Mouse (Mus musculus) neutrophil, adult 83 days (primary cell): Measurements from ENCODE around the gene Fbxo24. TPM values are rescaled to one million over a fixed set of nuclear protein-coding genes. Genes with fewer than 3 reads are reported as not detected.

Source experiments
- total RNA-seq, 2 experiments: library from RNA; stranded (reverse); gene quantifications; one replicate each; pipeline ENCODE4 v1.2.4; 2023

The Fbxo24 gene
- total RNA-seq: under 1 TPM in 1 of 2 experiments, not detected in 1; 0.26 TPM

DNA sequence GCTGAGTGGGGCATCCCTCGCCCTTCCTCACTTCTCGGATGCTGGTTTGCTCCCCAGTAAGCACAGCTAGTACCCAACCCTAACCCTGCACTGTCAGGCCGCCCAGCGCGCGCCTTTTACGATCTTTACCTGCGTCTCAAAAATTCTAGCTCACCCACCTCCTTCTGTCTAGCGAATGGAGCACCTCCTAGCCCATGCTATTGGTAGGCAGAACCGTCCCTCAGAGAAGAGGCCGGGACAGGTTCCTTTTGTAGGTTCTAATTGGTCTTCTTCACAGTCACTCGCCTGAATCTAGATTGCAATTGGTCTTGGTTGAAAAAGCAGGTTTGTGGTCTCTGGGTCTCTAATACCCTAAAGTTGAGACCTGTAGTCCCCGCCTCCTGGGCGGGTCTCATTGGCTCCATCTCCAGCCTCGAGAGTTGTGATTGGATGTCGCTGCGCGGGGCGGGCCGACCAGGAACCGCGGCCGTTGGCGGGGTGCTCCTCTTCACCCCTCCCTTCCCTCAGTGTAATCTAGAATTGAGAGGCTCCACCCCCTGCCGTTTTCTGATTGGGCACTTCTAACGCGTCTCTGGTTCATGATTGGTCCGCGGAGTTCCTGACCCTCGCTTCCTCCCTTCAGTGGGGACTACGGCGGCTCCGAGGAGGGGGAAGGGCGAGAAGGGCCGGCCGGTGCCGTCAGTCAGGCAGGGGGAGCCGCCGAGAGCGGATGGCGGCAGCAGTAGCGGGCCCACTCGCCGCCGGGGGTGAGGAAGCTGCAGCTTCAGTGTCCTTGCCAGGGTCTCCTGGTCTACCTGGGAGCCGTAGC lies at the start of gene Fbxo24, which contains the start of the genes Lrch4 and Gm20605:
Gene Fbxo24 (minus strand): TSS at position 505 of the 808 bp plus-strand sequence.
Gene Lrch4 (plus strand): TSS at position 624 of the 808 bp plus-strand sequence.
Gene Gm20605 (plus strand): TSS at position 678 of the 808 bp plus-strand sequence.

DNA sequence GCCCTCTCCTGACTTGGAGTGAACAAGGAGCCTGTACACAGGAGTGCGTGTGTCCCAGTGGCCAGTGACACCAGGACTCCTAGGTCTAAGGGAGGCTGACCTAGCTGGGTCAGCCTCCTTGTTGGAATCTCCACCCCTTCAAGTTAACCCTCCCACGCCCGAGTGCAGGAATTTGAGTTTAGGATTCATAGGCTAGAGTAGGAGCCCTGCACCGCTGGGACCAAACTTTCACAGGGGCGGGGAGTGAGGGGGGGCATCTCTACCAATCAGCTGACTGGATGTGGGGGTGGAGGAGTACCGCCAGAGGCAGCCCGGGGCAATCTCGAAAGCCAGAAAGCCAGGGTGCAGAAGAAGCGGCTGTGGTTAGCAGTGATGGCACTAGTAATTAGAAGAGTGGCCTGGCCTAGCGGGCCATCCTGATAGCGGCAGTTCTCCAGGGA lies 16.9 kb upstream of the Fbxo24 start, which contains the start of gene Irs3:
Gene Irs3 (minus strand): TSS at position 63 of the 440 bp plus-strand sequence.

DNA sequence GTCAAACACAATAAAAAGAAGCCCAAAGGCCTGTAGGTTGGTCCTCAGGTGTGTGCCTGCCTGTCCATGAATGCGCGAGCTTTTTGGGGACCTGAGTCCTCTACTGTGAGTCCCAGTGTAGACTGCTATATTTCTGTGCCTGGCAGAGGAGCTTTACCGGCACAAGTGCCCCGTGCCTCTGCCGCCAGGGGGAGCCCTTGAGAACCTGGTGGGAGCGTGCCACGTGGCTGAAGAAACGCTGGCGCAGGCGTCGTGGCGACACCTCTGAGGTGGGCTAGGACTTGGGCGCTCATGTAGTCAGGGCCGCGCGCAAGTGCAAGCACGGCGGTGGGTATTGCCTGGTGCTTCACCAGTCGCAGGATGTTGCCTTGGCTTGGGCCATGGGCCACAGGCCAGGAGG lies 12.3 kb upstream of the Fbxo24 start, which contains the start of gene Sap25:
Gene Sap25 (plus strand): TSS at position 281 of the 400 bp plus-strand sequence.

DNA sequence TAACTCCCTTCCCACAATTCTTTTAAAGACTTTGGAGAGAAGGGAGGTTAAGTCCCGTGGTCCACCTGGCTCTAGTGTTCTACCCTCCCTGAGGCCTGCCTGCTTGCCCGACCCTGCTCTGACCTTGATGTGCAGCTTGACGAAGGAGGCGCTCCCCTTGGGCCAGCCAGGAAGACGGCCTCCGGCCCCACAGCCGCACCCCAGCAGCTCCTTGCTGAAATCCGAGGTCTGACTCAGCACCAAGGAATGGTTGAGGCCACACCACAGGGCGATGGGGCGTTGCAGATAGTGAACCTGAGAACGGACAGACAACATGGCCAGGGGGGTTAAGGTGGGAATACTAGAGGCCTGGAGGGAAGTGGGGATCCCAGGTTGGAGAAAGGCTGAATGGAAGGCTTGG lies 15.3 kb downstream of the Fbxo24 start, which contains the start of gene Pcolce:
Gene Pcolce (minus strand): TSS at position 235 of the 400 bp plus-strand sequence.

DNA sequence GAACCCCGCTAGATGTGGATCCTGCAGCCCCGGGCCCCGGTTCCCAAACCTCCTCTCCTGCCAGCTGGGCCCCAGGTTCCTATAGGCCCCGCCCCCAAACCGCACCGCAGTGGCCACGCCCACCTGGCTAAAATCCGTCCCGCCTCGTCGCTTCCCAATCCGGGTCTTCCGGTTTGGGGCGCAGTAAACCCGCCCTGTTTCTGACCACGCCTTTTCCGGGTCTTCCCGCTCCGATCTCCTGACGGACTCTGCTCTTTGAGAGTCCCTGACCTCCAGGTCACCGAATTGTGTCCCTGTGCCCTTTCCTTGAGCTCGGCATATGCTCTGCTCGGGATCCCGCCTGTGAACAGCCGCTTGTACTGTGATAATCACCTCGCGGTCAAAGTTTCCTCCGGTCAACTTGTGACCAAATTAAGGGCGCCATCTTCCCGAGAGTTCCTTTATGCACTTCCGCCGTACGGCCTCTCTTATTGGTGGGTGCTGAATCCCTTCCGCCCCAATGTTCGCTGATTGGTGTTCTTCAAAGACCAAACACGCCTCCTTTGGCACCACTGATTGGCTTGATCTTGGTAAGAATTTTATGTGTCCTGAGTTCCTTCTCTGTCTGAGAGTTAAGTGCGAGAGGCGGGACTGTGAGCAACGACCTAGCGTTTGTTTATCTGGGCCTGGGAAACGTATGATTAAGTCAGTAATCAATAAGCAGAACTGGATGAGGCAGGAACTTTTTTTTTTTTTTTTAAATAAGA lies 28.0 kb downstream of the Fbxo24 start, which contains the start of gene Mospd3:
Gene Mospd3 (minus strand): TSS at position 440 of the 746 bp plus-strand sequence.

DNA sequence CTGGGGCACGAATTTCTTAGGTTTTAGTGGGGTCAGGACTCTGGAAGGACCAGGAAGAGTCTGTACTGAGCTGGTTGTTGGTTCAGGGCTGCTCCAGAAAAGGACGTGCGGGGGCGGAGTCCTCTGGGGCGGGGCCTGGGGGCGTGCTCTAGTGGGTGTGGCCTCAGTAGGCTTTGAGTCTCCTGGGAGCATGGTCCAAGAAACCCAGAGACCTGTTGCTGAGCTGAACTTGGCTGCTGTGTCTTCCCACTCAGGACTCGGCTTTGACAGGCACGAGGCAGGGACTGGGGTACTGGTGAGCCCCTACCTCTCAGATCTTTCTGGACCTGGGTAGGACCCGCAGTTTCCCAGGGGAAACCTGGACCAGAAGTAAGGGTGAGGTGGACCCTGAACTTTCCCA lies 59.1 kb downstream of the Fbxo24 start, which contains the start of gene Tfr2:
Gene Tfr2 (plus strand): TSS at position 176 of the 400 bp plus-strand sequence.

Other genes with a start within 250 kb of the Fbxo24 start
- under 1 TPM; 0.02 to 0.29 TPM for gene Zan, start 151.9 kb downstream of the Fbxo24 start, total RNA-seq
- gene Pop7, start 126.5 kb downstream of the Fbxo24 start, total RNA-seq: 10 to 100 TPM; 13.8 to 19.8 TPM
- 10 to 100 TPM; 50.9 to 52.3 TPM for gene Gigyf1, start 110.5 kb downstream of the Fbxo24 start, total RNA-seq
- gene Epo, start 95.8 kb downstream of the Fbxo24 start, total RNA-seq: not detected
- gene Gnb2, start 95.5 kb downstream of the Fbxo24 start, total RNA-seq: 100 to 1,000 TPM; 921 to 972 TPM
- gene Actl6b, start 75.5 kb downstream of the Fbxo24 start, total RNA-seq: not detected
- gene Tfr2, start 59.2 kb downstream of the Fbxo24 start, total RNA-seq: 10 to 100 TPM in 1 of 2 experiments, 1 to 10 TPM in 1; 7.0 to 11.2 TPM
- gene Mospd3, start 27.9 kb downstream of the Fbxo24 start, total RNA-seq: 10 to 100 TPM; 46.3 to 50.4 TPM
- gene Pcolce, start 15.2 kb downstream of the Fbxo24 start, total RNA-seq: 1 to 10 TPM in 1 of 2 experiments, under 1 TPM in 1; 0.84 to 4.0 TPM
- gene Lrch4, start 119 bp upstream of the Fbxo24 start, total RNA-seq: 100 to 1,000 TPM; 217 to 232 TPM
- gene Gm20605, start 173 bp upstream of the Fbxo24 start, total RNA-seq: 10 to 100 TPM; 44.5 to 45.7 TPM
- 10 to 100 TPM; 74.3 to 76.8 TPM for gene Sap25, start 12.3 kb upstream of the Fbxo24 start, total RNA-seq
- gene Irs3, start 16.7 kb upstream of the Fbxo24 start, total RNA-seq: not detected
- gene Agfg2, start 55.7 kb upstream of the Fbxo24 start, total RNA-seq: 10 to 100 TPM; 27.2 to 29.2 TPM
- gene Nyap1, start 112.6 kb upstream of the Fbxo24 start, total RNA-seq: under 1 TPM; 0.83 to 0.93 TPM
- 100 to 1,000 TPM; 265 to 295 TPM for gene Tsc22d4, start 116.7 kb upstream of the Fbxo24 start, total RNA-seq
- gene Ppp1r35, start 149.8 kb upstream of the Fbxo24 start, total RNA-seq: 10 to 100 TPM; 26.5 to 32.9 TPM
- 10 to 100 TPM; 29.3 to 33.9 TPM for gene Mepce, start 158.7 kb upstream of the Fbxo24 start, total RNA-seq
- gene Zcwpw1, start 158.8 kb upstream of the Fbxo24 start, total RNA-seq: 1 to 10 TPM; 3.6 to 4.1 TPM
- gene Pilra, start 207.3 kb upstream of the Fbxo24 start, total RNA-seq: 100 to 1,000 TPM; 303 to 320 TPM
- 100 to 1,000 TPM; 168 to 180 TPM for gene Pilrb1, start 229.1 kb upstream of the Fbxo24 start, total RNA-seq
- 100 to 1,000 TPM; 215 to 219 TPM for gene Pilrb2, start 242.8 kb upstream of the Fbxo24 start, total RNA-seq